Mouse (Mus musculus) C2C12 (cell line): Measurements from ENCODE around the gene Lhfpl4. TPM values are rescaled to one million over a fixed set of nuclear protein-coding genes. Genes with fewer than 3 reads are reported as not detected.

Experiments
- H3K27me3 ChIP-seq: one replicate; pipeline ENCODE4 v1.6.1; 2011; ENCODE audit not compliant: control insufficient read depth, insufficient read depth, insufficient read length
- H3K36me3 ChIP-seq: one replicate; pipeline ENCODE4 v1.6.1; 2011; ENCODE audit not compliant: control insufficient read depth, insufficient read depth
- H3K4me3 ChIP-seq: one replicate; pipeline ENCODE4 v1.5.1; 2011; ENCODE audit warnings: mild to moderate bottlenecking, control low read depth; ENCODE audit not compliant: poor library complexity, insufficient read depth, severe bottlenecking
- H3K79me2 ChIP-seq: one replicate; pipeline ENCODE4 v1.6.1; 2011; ENCODE audit not compliant: control insufficient read depth, insufficient read depth
- H3K79me3 ChIP-seq: one replicate; pipeline ENCODE4 v1.6.1; 2011; ENCODE audit warnings: low read depth, control low read depth
- H3ac ChIP-seq: one replicate; pipeline ENCODE3; 2011; ENCODE audit warnings: low read depth; ENCODE audit not compliant: control insufficient read depth, insufficient read length
- CEBPB ChIP-seq: IDR thresholded peaks from one replicate; pipeline ENCODE4 v1.6.1; 2011; ENCODE audit warnings: low read depth, mild to moderate bottlenecking, control low read depth, moderate library complexity
- CTCF ChIP-seq: IDR thresholded peaks from one replicate; pipeline ENCODE4 v1.5.1; 2011; ENCODE audit not compliant: control insufficient read depth, insufficient read depth, insufficient read length
- FOSL1 ChIP-seq: IDR thresholded peaks from one replicate; pipeline ENCODE4 v1.8.0; 2011; ENCODE audit warnings: mild to moderate bottlenecking, low read length; ENCODE audit not compliant: poor library complexity, insufficient read depth, severe bottlenecking
- MAX ChIP-seq: IDR thresholded peaks from one replicate; pipeline ENCODE4 v1.6.1; 2011; ENCODE audit warnings: mild to moderate bottlenecking, control low read depth
- MYOD1 ChIP-seq: IDR thresholded peaks from one replicate; pipeline ENCODE4 v1.6.1; 2011; ENCODE audit warnings: low read depth; ENCODE audit not compliant: control insufficient read depth, insufficient read length
- MYOG ChIP-seq: IDR thresholded peaks from one replicate; pipeline ENCODE4 v1.6.1; 2011; ENCODE audit not compliant: control insufficient read depth, insufficient read length; ENCODE audit errors: extremely low read depth
- USF1 ChIP-seq: IDR thresholded peaks from one replicate; pipeline ENCODE4 v1.6.1; 2011; ENCODE audit warnings: low read depth, mild to moderate bottlenecking, control low read depth, moderate library complexity
- polyA plus RNA-seq: library from polyadenylated mRNA; unstranded; fragments of >200 nt; fragmentation: generic; extraction: Trizol; gene quantifications from one replicate; pipeline ENCODE4 v1.2.1, GENCODE M21; 2012; ENCODE audit warnings: missing spikeins

The Lhfpl4 gene
- polyA plus RNA-seq, 1 experiment = 0.18 TPM

GRCm38 (mm10) chr6:113225798-113226197 is 30.6 kb upstream of the Lhfpl4 start:
- Histone ChIP-seq H3K4me3 (no peak overlapping the region), H3K36me3 (no peaks in the 10 kb centered on the region), H3ac (no peak overlapping the region), H3K79me2 (no peaks in the 10 kb centered on the region), H3K79me3 (no peaks in the 10 kb centered on the region), H3K27me3 (peaks cover 20% of the 10 kb centered on the region)
- TF ChIP-seq MYOD1 = no peak
- TF ChIP-seq FOSL1 = no peak
- no peak for TF ChIP-seq USF1
- TF ChIP-seq MYOG = no peak
- no peak for TF ChIP-seq CEBPB
- no peak for TF ChIP-seq CTCF
- no peak for TF ChIP-seq MAX

GRCm38 (mm10) chr6:113216280-113216679 is 21.1 kb upstream of the Lhfpl4 start:
- no peaks in the 10 kb centered on the region for H3K36me3 ChIP-seq
- no peaks in the 10 kb centered on the region for H3K79me3 ChIP-seq
- TF ChIP-seq USF1 (no peak), MAX (no peak), CEBPB (no peak), MYOD1 (no peak), FOSL1 (no peak), CTCF (no peak), MYOG (no peak)
- no peak overlapping the region for H3ac ChIP-seq
- peaks cover 3% of the 10 kb centered on the region for H3K27me3 ChIP-seq
- H3K79me2 ChIP-seq = no peaks in the 10 kb centered on the region
- no peak overlapping the region for H3K4me3 ChIP-seq

- Histone ChIP-seq H3K79me2 (no peaks in the 10 kb centered on the region), H3K27me3 (peaks cover 35% of the 10 kb centered on the region), H3K79me3 (no peaks in the 10 kb centered on the region), H3K36me3 (no peaks in the 10 kb centered on the region), H3K4me3 (no peak overlapping the region), H3ac (no peak overlapping the region)
- TF ChIP-seq CEBPB (no peak), FOSL1 (no peak), CTCF (no peak), USF1 (no peak), MYOG (no peak), MAX (no peak), MYOD1 (no peak)
Observed at GRCm38 (mm10) chr6:113195596-113195992, 410 bp upstream of the Lhfpl4 start.

DNA sequence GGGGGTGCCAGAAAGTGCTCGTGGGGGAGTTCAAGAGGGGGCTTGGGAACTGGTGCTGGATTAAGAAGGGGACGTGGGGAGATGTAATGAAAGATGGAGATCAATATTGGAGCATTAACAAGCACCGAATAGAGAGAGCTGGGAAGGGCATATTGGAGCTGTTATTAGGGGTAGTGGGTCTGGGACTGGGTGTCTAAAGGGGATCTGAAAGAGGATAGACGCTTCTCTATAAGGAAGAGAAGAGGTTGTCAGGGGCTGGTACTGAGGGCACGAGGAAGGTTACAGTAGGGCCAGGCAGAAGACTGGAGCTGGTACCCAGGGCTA is 705 bp downstream of the Lhfpl4 start:
- Histone ChIP-seq H3K79me2 (no peaks in the 10 kb centered on the region), H3K27me3 (peaks cover 35% of the 10 kb centered on the region), H3K4me3 (no peak overlapping the region), H3K36me3 (no peaks in the 10 kb centered on the region), H3ac (no peak overlapping the region), H3K79me3 (no peaks in the 10 kb centered on the region)
- TF ChIP-seq CTCF (no peak), FOSL1 (no peak), USF1 (no peak), CEBPB (no peak), MAX (no peak), MYOG (no peak), MYOD1 (no peak)

DNA sequence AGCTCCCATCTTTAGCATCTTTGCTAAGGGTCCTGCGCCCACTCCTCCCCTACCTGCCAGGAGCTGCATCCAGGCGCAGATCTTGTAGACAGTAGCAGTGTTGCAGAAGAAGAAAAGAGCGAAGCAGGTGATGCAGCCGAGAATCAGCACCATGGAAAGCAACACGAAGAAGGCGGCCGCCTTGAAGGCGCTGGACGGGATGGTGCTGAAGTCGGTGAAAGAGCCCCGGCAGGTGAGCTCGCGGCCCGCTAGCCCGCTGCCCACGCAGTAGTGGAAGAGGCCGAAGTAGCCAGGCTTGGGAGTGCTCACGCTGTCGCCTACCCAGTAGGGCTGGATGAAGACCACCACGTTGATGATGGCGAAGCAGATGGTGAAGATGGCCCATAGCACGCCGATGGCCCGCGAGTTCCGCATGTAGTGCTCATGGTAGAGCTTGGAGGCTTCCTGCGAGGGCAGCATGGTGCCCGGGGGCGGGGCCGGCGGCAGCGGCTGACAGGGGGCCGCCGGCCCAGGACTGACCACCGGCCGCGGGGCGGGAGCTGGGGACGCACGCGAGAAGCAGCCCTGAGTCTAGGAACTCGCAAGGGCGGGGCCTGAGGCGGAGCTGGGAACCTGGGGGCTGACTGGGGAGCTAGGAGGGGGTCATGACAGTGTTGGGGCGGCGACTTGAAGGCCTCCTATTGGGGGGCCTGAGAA is 1.3 kb downstream of the Lhfpl4 start:
- Histone ChIP-seq H3K4me3 (no peak overlapping the region), H3K27me3 (peaks cover 39% of the 10 kb centered on the region)
- TF ChIP-seq MAX (no peak), USF1 (no peak), CTCF (no peak), MYOG (no peak), CEBPB (no peak), FOSL1 (no peak), MYOD1 (no peak)

GRCm38 (mm10) chr6:113184866-113185525 is 10.2 kb downstream of the Lhfpl4 start:
- Histone ChIP-seq H3K79me3 (no peaks in the 10 kb centered on the region), H3K36me3 (no peaks in the 10 kb centered on the region), H3K27me3 (peaks cover 17% of the 10 kb centered on the region), H3K79me2 (no peaks in the 10 kb centered on the region), H3K4me3 (no peak overlapping the region), H3ac (no peak overlapping the region)
- TF ChIP-seq MYOG (no peak), MAX (no peak), USF1 (no peak), MYOD1 (no peak), FOSL1 (no peak), CEBPB (no peak), CTCF (no peak)

More for the DNA sequence above, 1.3 kb downstream of the Lhfpl4 start:
- Histone ChIP-seq H3ac (no peak overlapping the region), H3K36me3 (no peaks in the 10 kb centered on the region), H3K79me2 (no peaks in the 10 kb centered on the region), H3K79me3 (no peaks in the 10 kb centered on the region)
